Comparison of ENCODE assay signal across 9 mouse cellular contexts in genomic region chr11:102486733-102487386, GRCm38 (mm10). TPM values are rescaled to one million over a fixed set of nuclear protein-coding genes. Genes with fewer than 3 reads are reported as not detected.
DNase-seq lines count a peak whose midpoint lies in the region; ATAC-seq and TF ChIP-seq lines count a peak whose summit lies in the region.
"Had no signal": no experiment of that assay in that cellular context is flagged by ENCODE, and none has a peak within 500 bp of the region (broad histone marks: within the 10 kb centered on the region; RNA-seq: fewer than 3 reads in every experiment).

No protein-coding gene starts in this region.

- H3K36me3 ChIP-seq in lung, embryonic 14.5 days (ENCODE audit: insufficient read depth), result peaks cover 46% of the 10 kb centered on the region

- peak; percentile 56 to 59 for DNase-seq in cerebellum, adult 18-20 months
- no peak for DNase-seq in cerebellum, adult 11-12 months
- peak; percentile 54 for DNase-seq in urinary bladder, postnatal 14 days (ENCODE audit: low spot score)
- DNase-seq in urinary bladder, postnatal 10 days (ENCODE audit: low spot score), result no peak
- peak; percentile 55 for DNase-seq in embryo, embryonic 11.5 days (ENCODE audit: low read depth, low spot score)
- peak; percentile 26 for DNase-seq in kidney, adult 18-20 months
- peak; percentile 89 for DNase-seq in lung, embryonic 14.5 days
- peak; percentile 36 for DNase-seq in right cerebral cortex, postnatal 4 days

- ATAC-seq in lung, embryonic 14.5 days (ENCODE audit: insufficient read depth), result peak; percentile 75

- no peaks in the 10 kb centered on the region for H3K4me1 ChIP-seq in lung, embryonic 14.5 days (ENCODE audit: insufficient read depth)
- H3K4me1 ChIP-seq: limb, embryonic 15.5 days had no signal

- H3K9ac ChIP-seq in lung, embryonic 14.5 days, result no peak overlapping the region
- H3K9ac ChIP-seq: limb, embryonic 15.5 days had no signal

- no peak overlapping the region for H3K27ac ChIP-seq in lung, embryonic 14.5 days (ENCODE audit: low read depth)
- H3K27ac ChIP-seq: limb, embryonic 15.5 days had no signal

- WGBS in lung, embryonic 14.5 days, result 63% methylated on average over 11 of the region's 11 CpGs

- H3K4me2 ChIP-seq in lung, embryonic 14.5 days, result no peak overlapping the region
- H3K4me2 ChIP-seq: limb, embryonic 15.5 days had no signal

- H3K9me3 ChIP-seq in lung, embryonic 14.5 days (ENCODE audit: low read depth, low read length), result no peaks in the 10 kb centered on the region
- H3K9me3 ChIP-seq: limb, embryonic 15.5 days had no signal

- TF ChIP-seq CTCF in lung, embryonic 14.5 days (IDR thresholded peaks at IDR 0.05; ENCODE audit: low read depth), result peak; percentile 78

- no peaks in the 10 kb centered on the region for H3K27me3 ChIP-seq in lung, embryonic 14.5 days (ENCODE audit: insufficient read depth, low read length)
- H3K27me3 ChIP-seq: limb, embryonic 15.5 days had no signal

- H3K4me3 ChIP-seq in lung, embryonic 14.5 days (ENCODE audit: low read depth, low read length), result no peak overlapping the region
- H3K4me3 ChIP-seq: limb, embryonic 15.5 days had no signal

RNA-seq across cellular contexts. Expression of gene Itga2b, which starts 16.9 kb away (rescaled TPM):
- 10.1 and 10.7 TPM in 2 replicates for polyA plus RNA-seq in lung, embryonic 14.5 days (2014; fragmentation: Nextera tagmentation; extraction: Ambion mirVana)

RNA-seq across cellular contexts. Expression of gene Fam171a2, which starts 39.4 kb away (rescaled TPM):
- 7.4 and 8.3 TPM in 2 replicates for polyA plus RNA-seq in lung, embryonic 14.5 days (2014; fragmentation: Nextera tagmentation; extraction: Ambion mirVana)

RNA-seq across cellular contexts. Expression of gene Grn, which starts 56.7 kb away (rescaled TPM):
- polyA plus RNA-seq in lung, embryonic 14.5 days (2014; fragmentation: Nextera tagmentation; extraction: Ambion mirVana), result 113 and 116 TPM in 2 replicates

Comparison
In these comparisons a context has a peak if more than half of its experiments do, and no peak if none do; other contexts are left out.
1. DNase-seq: peak in cerebellum, adult 18-20 months (2 of 2), urinary bladder, postnatal 14 days (single experiment), embryo, embryonic 11.5 days (single experiment), kidney, adult 18-20 months (single experiment), lung, embryonic 14.5 days (single experiment) and right cerebral cortex, postnatal 4 days (single experiment); none in cerebellum, adult 11-12 months (single experiment) and urinary bladder, postnatal 10 days (single experiment).